Mouse (Mus musculus) midbrain, embryonic 12.5 days (tissue): ENCODE measurements around the gene Gm20388. TPM values are rescaled to one million over a fixed set of nuclear protein-coding genes. Genes with fewer than 3 reads are reported as not detected.
A peak's percentile ranks its signal among the peaks of the same experiment; 100 is the strongest.

Experiments used
- ATAC-seq: fragments of 200-750 bp; cut with Nextera tagmentation; 2 replicates; pipeline ENCODE4 v1.8.0; 2017; ENCODE audit warnings: low read depth, moderate TSS enrichment, moderate library complexity; ENCODE audit not compliant: low FRiP score
- H3K27ac ChIP-seq: fragments of 300-500 bp; sonication (generic); replicated peaks from 2 replicates; pipeline ENCODE4 v1.5.1; 2016; ENCODE audit warnings: mild to moderate bottlenecking
- H3K27me3 ChIP-seq: fragments of 300-500 bp; sonication (generic); 2 replicates; pipeline ENCODE4 v1.6.1; 2016; ENCODE audit warnings: mild to moderate bottlenecking
- H3K36me3 ChIP-seq: fragments of 300-500 bp; sonication (generic); 2 replicates; pipeline ENCODE4 v1.6.1; 2016
- H3K4me1 ChIP-seq: fragments of 300-500 bp; sonication (generic); 2 replicates; pipeline ENCODE4 v1.6.1; 2016
- H3K4me2 ChIP-seq: fragments of 300-500 bp; sonication (generic); replicated peaks from 2 replicates; pipeline ENCODE4 v1.6.1; 2016; ENCODE audit warnings: mild to moderate bottlenecking, moderate library complexity
- H3K4me3 ChIP-seq: fragments of 300-500 bp; sonication (generic); 2 replicates; pipeline ENCODE4 v1.5.1; 2016; ENCODE audit warnings: mild to moderate bottlenecking
- H3K9ac ChIP-seq: fragments of 300-500 bp; sonication (generic); replicated peaks from 2 replicates; pipeline ENCODE4 v1.6.1; 2016; ENCODE audit warnings: mild to moderate bottlenecking, moderate library complexity
- H3K9me3 ChIP-seq: fragments of 300-500 bp; sonication (generic); 2 replicates; pipeline ENCODE4 v1.6.1; 2016; ENCODE audit warnings: mild to moderate bottlenecking
- WGBS: fragments of 180-500 bp; shearing (Covaris S2); methylation state at CpG from one replicate; pipeline ENCODE4 v1.1.7; 2016; 5-methylcytosine and 5-hydroxymethylcytosine counted together
- polyA plus RNA-seq: library from polyadenylated mRNA; unstranded; fragments of >200 nt; fragmentation: Nextera tagmentation; extraction: Ambion mirVana; gene quantifications from 2 replicates; pipeline ENCODE4 v1.2.1, GENCODE M21; 2016

Gene Gm20388
- polyA plus RNA-seq, 1 experiment from 2014 or later: not detected

DNA sequence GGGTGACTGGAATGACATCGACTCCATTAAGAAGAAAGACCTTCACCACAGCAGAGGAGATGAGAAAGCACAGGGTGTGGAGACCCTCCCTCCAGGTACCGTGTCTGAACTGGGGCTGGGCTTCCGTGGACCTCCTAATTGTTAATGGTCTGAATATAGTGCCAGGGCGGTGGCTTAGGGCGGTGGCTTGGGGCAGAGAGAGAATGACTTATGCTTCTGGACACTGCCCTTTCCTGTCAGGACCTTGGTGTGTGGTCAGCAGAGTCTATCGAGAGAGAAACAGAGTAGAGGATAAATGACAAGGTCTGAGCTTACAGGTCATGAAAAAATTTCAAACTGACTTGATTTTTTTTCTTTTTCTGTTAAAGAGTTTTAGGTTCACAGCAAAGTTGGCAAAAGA, 4384.7 kb downstream of the Gm20388 start:
- WGBS: 93% methylated on average over 6 of the region's 6 CpGs
- Histone ChIP-seq H3K27me3 (no peaks in the 10 kb centered on the region), H3K9ac (no peak overlapping the region), H3K4me1 (peaks cover 16% of the 10 kb centered on the region), H3K36me3 (peaks cover 8% of the 10 kb centered on the region; the same call in 1 of the 2 replicates), H3K4me2 (no peak overlapping the region), H3K9me3 (no peaks in the 10 kb centered on the region), H3K27ac (no peak overlapping the region), H3K4me3 (no peak overlapping the region)
- no peak for ATAC-seq

DNA sequence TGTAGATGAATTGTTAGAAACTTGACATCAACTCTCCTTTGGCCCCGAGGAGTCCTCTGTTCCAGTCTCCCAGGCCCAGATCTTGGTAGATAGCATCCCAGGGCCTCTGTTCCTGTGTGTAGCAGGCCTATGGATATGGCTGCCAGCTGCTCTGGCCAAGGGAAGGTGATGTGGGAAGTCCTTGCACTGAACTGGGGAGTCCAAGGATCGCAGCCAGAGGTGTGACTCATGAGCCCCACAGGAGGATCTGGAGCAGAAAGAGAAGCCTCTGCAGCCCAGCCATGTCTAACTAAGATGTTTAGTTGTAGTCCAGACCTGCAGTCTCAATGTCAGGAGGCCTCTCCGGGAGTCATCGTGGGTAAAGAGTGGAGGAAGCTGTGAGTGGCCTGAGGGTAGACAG, 4390.9 kb downstream of the Gm20388 start:
- ATAC-seq: no peak
- Histone ChIP-seq H3K4me3 (no peak overlapping the region), H3K4me2 (no peak overlapping the region), H3K4me1 (no peaks in the 10 kb centered on the region), H3K9ac (no peak overlapping the region), H3K36me3 (peaks cover 10% of the 10 kb centered on the region; the same call in 1 of the 2 replicates), H3K9me3 (no peaks in the 10 kb centered on the region), H3K27ac (no peak overlapping the region), H3K27me3 (no peaks in the 10 kb centered on the region)
- 96% methylated on average over 4 of the region's 4 CpGs for WGBS

DNA sequence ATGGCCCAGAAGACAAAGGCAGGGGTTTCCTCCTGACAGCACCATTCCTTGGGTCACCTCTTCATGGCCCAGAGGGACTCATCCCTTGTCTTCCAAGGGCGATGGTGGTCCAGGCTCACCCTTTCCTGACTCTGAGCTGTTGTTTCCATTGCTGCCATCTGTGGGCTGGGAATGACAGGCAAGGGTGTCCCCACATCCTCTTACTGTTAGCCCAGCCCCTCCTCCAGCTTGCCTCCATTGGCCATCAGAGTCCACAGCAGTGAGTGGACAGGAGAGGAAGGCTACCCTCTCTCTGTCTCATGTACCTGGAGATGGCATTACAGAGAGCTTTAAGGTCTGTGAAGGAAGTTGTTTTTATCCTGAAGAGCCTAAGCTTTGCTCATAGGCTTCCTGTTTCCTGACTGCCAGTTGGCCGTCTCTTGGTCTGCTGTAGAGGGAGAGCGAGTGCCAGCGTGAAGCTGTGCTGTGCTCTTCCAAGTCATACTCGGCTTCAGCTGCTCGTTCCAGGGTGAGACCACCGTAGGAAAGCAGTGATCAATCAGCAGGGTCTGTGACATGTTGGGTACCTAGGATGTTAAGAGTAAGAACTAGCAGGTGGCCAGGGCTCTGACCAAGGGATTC, 4391.4 kb downstream of the Gm20388 start:
- Histone ChIP-seq H3K27me3 (no peaks in the 10 kb centered on the region), H3K4me2 (no peak overlapping the region), H3K27ac (no peak overlapping the region), H3K9me3 (no peaks in the 10 kb centered on the region), H3K9ac (no peak overlapping the region), H3K4me3 (no peak overlapping the region), H3K36me3 (peaks cover 14% of the 10 kb centered on the region), H3K4me1 (no peaks in the 10 kb centered on the region)
- 90% methylated on average over 7 of the region's 7 CpGs for WGBS
- no peak for ATAC-seq

DNA sequence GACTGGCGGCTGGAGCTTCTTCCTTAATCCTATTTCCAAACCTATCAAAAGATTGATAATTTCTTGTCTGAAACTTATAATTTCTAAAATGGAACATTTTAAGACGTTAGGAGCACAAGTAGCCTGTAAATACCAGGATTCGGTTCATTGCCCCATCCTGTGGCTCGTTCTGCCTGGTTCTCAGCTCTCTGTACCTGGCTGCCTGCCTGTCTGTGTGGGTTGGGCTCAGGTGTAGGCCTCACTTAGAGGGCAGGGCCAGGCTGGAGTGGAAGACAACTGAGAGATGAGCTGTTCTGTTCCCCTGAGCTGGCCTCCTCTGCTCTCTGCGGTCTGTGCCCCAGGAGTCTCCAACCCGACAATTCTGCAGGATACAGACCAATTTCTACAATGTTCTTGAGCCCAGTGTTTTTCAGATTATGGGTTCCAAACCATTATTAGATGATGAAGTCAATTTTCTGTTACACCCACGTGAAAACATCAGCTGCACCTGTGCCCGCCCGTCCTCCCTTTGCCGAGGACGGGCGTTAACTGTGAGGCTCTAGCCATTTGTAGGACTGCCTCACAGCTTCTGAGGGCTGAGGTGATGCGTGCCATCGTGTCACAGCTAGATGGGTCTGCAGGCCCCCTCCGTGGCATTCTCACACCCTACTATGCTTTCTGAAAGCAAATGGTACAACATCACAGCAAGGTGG, 4392.7 kb downstream of the Gm20388 start:
- H3K36me3 ChIP-seq: peaks cover 24% of the 10 kb centered on the region
- H3K27ac ChIP-seq: no peak overlapping the region
- H3K4me2 ChIP-seq: no peak overlapping the region
- no peaks in the 10 kb centered on the region for H3K9me3 ChIP-seq
- no peaks in the 10 kb centered on the region for H3K27me3 ChIP-seq
- no peaks in the 10 kb centered on the region for H3K4me1 ChIP-seq
- H3K4me3 ChIP-seq: no peak overlapping the region
- no peak for ATAC-seq
- WGBS: 93% methylated on average over 15 of the region's 15 CpGs
- H3K9ac ChIP-seq: no peak overlapping the region

DNA sequence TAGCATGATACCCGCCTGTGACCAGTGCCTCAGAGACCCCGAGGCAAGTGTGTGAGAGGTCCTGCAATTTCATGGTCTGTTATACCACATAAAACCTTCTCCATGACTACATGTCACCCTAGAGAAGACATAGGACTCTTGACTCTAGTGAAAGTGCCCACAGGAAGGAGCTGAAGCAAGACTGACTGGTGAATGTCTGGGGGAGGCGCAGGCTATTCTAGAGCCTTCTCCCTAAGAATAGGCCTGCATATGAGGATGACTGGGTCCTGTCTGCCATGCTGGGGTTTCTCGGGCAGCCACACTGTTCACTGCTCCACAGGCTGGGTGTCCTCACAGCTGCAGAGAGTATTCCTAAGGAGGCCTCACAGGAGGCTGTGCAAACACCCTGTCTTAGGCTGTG, 4393.5 kb downstream of the Gm20388 start:
- no peak for ATAC-seq
- H3K27ac ChIP-seq: no peak overlapping the region
- H3K4me1 ChIP-seq: no peaks in the 10 kb centered on the region
- H3K27me3 ChIP-seq: no peaks in the 10 kb centered on the region
- no peaks in the 10 kb centered on the region for H3K9me3 ChIP-seq
- H3K4me3 ChIP-seq: no peak overlapping the region
- H3K36me3 ChIP-seq: peaks cover 29% of the 10 kb centered on the region
- WGBS: 88% methylated on average over 4 of the region's 4 CpGs
- H3K4me2 ChIP-seq: no peak overlapping the region
- no peak overlapping the region for H3K9ac ChIP-seq

DNA sequence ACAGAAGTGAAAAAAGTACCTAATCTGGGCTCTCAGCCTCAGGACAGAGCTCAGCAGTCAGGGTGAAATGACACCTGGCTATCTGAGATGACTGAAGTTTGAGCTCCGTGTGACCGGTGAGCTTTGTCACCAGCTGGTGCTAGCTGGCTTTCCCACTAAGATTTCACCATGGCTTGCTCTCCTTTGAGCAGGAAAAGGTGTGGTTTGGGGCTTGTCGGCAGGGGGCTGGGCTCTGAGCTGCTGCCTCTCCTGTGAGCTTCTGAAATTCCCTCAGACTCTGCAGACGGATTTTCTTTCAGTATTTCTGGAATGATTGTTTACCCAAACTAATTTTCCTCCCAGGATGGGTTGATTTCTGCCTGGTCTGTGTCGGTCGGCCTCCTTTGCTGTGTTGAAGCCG, 4395.9 kb downstream of the Gm20388 start:
- H3K4me3 ChIP-seq: no peak overlapping the region
- H3K4me2 ChIP-seq: no peak overlapping the region
- H3K4me1 ChIP-seq: no peaks in the 10 kb centered on the region
- no peak overlapping the region for H3K9ac ChIP-seq
- 63% methylated on average over 7 of the region's 7 CpGs for WGBS
- peaks cover 40% of the 10 kb centered on the region for H3K36me3 ChIP-seq
- ATAC-seq: no peak
- H3K27ac ChIP-seq: 0 out of 2 replicates have a peak overlapping the region, but pooled peaks have one; percentile 20
- H3K27me3 ChIP-seq: no peaks in the 10 kb centered on the region
- H3K9me3 ChIP-seq: no peaks in the 10 kb centered on the region

DNA sequence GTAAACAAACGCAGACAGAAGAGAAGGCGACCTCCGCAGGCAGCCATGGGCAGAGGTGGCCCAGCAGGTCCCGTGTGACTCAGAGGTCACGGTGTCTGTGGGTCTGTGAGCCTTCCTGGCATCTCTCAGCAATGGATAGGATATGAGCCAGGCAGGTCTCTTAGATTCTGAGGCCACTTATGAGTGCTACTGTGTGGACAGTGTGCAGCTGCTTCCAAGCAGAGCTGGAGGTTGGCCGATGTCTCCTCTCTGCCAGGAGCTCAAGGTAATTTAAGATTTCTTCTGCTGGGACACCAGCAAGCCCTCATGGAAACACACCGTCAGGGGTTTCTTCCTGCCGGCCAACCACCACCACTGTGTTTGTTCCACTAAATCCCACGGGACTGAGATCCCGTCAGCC, 4397.1 kb downstream of the Gm20388 start:
- no peak overlapping the region for H3K27ac ChIP-seq
- H3K4me3 ChIP-seq: no peak overlapping the region
- H3K36me3 ChIP-seq: peaks cover 40% of the 10 kb centered on the region
- no peaks in the 10 kb centered on the region for H3K27me3 ChIP-seq
- H3K4me2 ChIP-seq: no peak overlapping the region
- H3K9me3 ChIP-seq: no peaks in the 10 kb centered on the region
- H3K9ac ChIP-seq: no peak overlapping the region
- no peaks in the 10 kb centered on the region for H3K4me1 ChIP-seq
- ATAC-seq: no peak
- WGBS: 88% methylated on average over 10 of the region's 10 CpGs

DNA sequence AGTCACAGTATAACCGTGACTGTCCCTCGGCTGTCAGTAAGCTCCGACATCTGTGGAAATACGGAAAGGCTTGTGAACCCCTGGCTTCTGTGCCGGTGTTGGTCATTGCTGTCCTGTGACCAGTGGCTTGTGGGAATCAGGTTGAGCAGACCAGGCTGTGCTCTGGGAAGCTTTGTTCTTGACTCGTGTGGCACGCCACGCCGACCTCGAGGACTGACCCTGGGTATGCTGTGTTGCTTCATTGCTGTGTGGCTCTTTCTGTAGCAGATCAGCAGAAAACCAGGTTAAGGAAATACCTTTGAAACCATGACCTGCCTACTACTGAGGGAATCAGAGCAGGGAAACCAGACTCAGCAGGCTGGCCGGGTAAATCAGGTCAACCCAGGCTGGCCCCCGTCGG, 4399.9 kb downstream of the Gm20388 start:
- H3K4me2 ChIP-seq: no peak overlapping the region
- no peak overlapping the region for H3K4me3 ChIP-seq
- H3K36me3 ChIP-seq: peaks cover 36% of the 10 kb centered on the region
- H3K27me3 ChIP-seq: no peaks in the 10 kb centered on the region
- WGBS: 89% methylated on average over 13 of the region's 13 CpGs
- no peak for ATAC-seq
- H3K4me1 ChIP-seq: peaks cover 13% of the 10 kb centered on the region
- H3K27ac ChIP-seq: no peak overlapping the region
- H3K9me3 ChIP-seq: no peaks in the 10 kb centered on the region
- H3K9ac ChIP-seq: no peak overlapping the region

DNA sequence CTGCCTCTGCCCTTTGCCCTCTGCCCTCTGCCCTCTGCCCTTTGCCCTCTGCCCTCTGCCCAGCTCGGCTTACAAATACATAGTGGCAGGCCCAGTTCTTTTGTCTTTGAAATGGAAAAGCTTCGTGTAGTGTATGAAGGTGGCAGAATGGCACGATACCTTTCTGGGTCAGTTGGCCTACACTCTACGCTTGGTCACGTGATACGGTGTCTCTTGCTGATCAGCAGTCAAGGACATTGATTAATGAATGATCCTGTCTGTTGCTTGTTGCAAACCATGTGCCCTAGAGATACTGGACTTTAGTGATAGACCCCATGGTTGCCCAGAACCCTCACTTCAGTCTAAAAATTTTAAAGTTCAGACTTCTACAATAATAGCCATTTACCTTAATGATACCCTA, 4400.5 kb downstream of the Gm20388 start:
- H3K4me2 ChIP-seq: no peak overlapping the region
- peaks cover 13% of the 10 kb centered on the region for H3K4me1 ChIP-seq

DNA sequence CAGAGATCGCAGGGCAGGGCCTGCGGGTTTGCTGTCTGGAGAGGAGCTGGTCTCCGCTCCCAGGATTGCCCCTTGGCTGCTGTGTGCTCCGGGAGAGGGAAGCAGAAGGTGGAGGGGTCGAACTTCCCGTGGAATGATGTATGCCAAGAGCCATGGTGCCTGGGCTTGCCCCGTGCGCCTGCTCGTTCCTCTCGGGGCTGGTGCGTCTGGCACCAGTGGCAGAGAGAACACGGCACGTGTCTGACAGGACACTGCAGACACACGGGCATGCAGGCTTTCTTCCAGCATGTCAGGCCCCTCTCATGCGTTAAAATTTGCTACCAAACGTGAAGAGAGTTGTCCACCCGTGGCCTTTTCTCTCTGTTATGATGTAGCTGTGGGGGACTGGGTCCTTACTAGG, 4401.1 kb downstream of the Gm20388 start:
- Histone ChIP-seq H3K4me1 (peaks cover 19% of the 10 kb centered on the region), H3K4me2 (no peak overlapping the region), H3K27me3 (no peaks in the 10 kb centered on the region), H3K9me3 (no peaks in the 10 kb centered on the region), H3K27ac (no peak overlapping the region), H3K9ac (no peak overlapping the region), H3K4me3 (no peak overlapping the region), H3K36me3 (peaks cover 36% of the 10 kb centered on the region)
- ATAC-seq: no peak
- WGBS: 95% methylated on average over 17 of the region's 17 CpGs

More for the DNA sequence above, 4400.5 kb downstream of the Gm20388 start:
- Histone ChIP-seq H3K36me3 (peaks cover 36% of the 10 kb centered on the region), H3K4me3 (no peak overlapping the region), H3K27ac (no peak overlapping the region), H3K27me3 (no peaks in the 10 kb centered on the region), H3K9me3 (no peaks in the 10 kb centered on the region), H3K9ac (no peak overlapping the region)
- 81% methylated on average over 6 of the region's 6 CpGs for WGBS
- no peak for ATAC-seq

DNA sequence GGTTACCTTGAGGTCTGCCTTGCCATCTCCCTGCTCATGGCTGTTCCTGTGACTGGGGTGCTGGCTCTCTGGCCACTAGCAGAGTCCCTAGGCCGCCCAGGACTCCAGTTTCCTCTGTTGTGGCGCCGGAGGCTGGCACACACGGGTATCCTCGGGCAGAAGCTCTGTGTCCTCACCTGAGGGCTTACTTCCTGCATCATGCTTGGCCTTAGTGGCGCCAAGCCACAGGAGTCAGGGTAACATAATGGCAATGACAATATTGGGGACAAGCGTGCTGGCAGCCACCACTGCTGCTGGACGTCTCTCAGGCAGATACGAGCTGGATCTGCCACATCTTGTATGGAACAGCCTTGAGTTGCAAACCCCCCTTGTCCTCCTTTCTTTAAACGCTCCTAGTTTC, 4401.6 kb downstream of the Gm20388 start:
- H3K4me1 ChIP-seq: peaks cover 23% of the 10 kb centered on the region
- H3K36me3 ChIP-seq: peaks cover 31% of the 10 kb centered on the region
- ATAC-seq: no peak
- H3K4me3 ChIP-seq: no peak overlapping the region
- no peak overlapping the region for H3K27ac ChIP-seq
- H3K27me3 ChIP-seq: no peaks in the 10 kb centered on the region
- 95% methylated on average over 10 of the region's 10 CpGs for WGBS
- no peak overlapping the region for H3K4me2 ChIP-seq
- H3K9me3 ChIP-seq: no peaks in the 10 kb centered on the region
- no peak overlapping the region for H3K9ac ChIP-seq

DNA sequence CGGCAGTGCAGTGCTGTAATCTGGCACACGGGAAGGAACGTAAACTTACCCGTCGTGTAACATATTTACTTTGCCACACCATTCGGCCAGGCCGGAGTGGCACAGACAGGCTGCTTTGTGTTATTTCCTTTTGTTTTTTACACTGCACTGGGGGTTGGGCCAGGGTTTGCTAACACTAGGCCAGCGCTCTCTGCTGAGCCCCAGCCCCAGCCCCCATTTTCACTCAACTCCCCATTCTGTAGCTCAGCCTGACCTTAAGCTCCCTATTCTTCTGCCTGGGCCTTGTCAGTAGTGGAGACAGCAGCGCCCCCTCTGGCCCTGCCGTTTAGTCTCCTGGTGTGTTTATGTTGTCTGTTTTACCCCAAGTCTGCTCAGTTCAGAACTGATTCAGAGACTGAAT, 4404.2 kb downstream of the Gm20388 start:
- Histone ChIP-seq H3K4me3 (no peak overlapping the region), H3K36me3 (peaks cover 15% of the 10 kb centered on the region), H3K4me1 (peaks cover 26% of the 10 kb centered on the region), H3K27ac (peak overlapping the region; percentile 69), H3K27me3 (no peaks in the 10 kb centered on the region), H3K9me3 (no peaks in the 10 kb centered on the region), H3K4me2 (no peak overlapping the region), H3K9ac (no peak overlapping the region; the same call in 1 of the 2 replicates)
- ATAC-seq: peak; percentile 81
- WGBS: 29% methylated on average over 10 of the region's 10 CpGs
